26 mouse cellular contexts compared by ENCODE assay signal in genomic region chr4:137454582-137454981, GRCm38 (mm10). TPM values are rescaled to one million over a fixed set of nuclear protein-coding genes. Genes with fewer than 3 reads are reported as not detected.
"Had no signal": no experiment of that assay in that cellular context is flagged by ENCODE, and none has a peak within 500 bp of the region (broad histone marks: within the 10 kb centered on the region; RNA-seq: fewer than 3 reads in every experiment).

No protein-coding gene starts in this region.

- H3K4me2 ChIP-seq: lung, embryonic 14.5 days; midbrain, embryonic 12.5 days; neural tube, embryonic 13.5 days; neural tube, embryonic 15.5 days had no signal

- DNase-seq: lung, adult 18-20 months; lung, embryonic 14.5 days; lung, postnatal 10 days; lung, postnatal 4 days; midbrain, embryonic 14.5 days; retina, postnatal 1 day; right cerebral cortex, adult 18-20 months; right cerebral cortex, postnatal 25 days; right cerebral cortex, postnatal 4 days; spleen, adult 18-20 months; thymus, adult 18-20 months; thymus, postnatal 14 days; thymus, postnatal 36 days had no signal

- H3K4me3 ChIP-seq: midbrain, embryonic 12.5 days; myocyte; neural tube, embryonic 13.5 days; neural tube, embryonic 15.5 days had no signal

- H3K27ac ChIP-seq: liver, embryonic 14.5 days; midbrain, embryonic 12.5 days; neural tube, embryonic 13.5 days; neural tube, embryonic 15.5 days had no signal

- H3K9ac ChIP-seq: liver, embryonic 14.5 days; lung, embryonic 14.5 days; midbrain, embryonic 12.5 days; neural tube, embryonic 13.5 days; neural tube, embryonic 15.5 days had no signal

- H3K36me3 ChIP-seq: midbrain, embryonic 12.5 days; neural tube, embryonic 13.5 days; neural tube, embryonic 15.5 days had no signal

- H3K4me1 ChIP-seq: midbrain, embryonic 12.5 days; neural tube, embryonic 13.5 days; neural tube, embryonic 15.5 days had no signal

- ATAC-seq: midbrain, embryonic 16.5 days had no signal

- H3K9me3 ChIP-seq: midbrain, embryonic 12.5 days; neural tube, embryonic 13.5 days; neural tube, embryonic 15.5 days had no signal

- H3K27me3 ChIP-seq: midbrain, embryonic 12.5 days; neural tube, embryonic 13.5 days; neural tube, embryonic 15.5 days had no signal

RNA-seq across cellular contexts. Expression of gene 1700013G24Rik, which starts 1.5 kb away (rescaled TPM):
- polyA plus RNA-seq: liver, embryonic 14.5 days; liver, embryonic 16.5 days; lung, embryonic 14.5 days; lung, embryonic 16.5 days; midbrain, embryonic 12.5 days; midbrain, embryonic 14.5 days; midbrain, embryonic 16.5 days; neural tube, embryonic 11.5 days; neural tube, embryonic 13.5 days; neural tube, embryonic 15.5 days; small intestine, adult 2 months; stomach, embryonic 14.5 days; stomach, embryonic 16.5 days; thymus, postnatal 0 days had no signal

RNA-seq across cellular contexts. Expression of gene Cela3b, which starts 24.2 kb away (rescaled TPM):
- polyA plus RNA-seq: lung, embryonic 14.5 days; lung, embryonic 16.5 days; midbrain, embryonic 12.5 days; midbrain, embryonic 14.5 days; midbrain, embryonic 16.5 days; neural tube, embryonic 11.5 days; neural tube, embryonic 13.5 days; neural tube, embryonic 15.5 days; stomach, embryonic 14.5 days; thymus, postnatal 0 days had no signal

RNA-seq across cellular contexts. Expression of gene Cela3a, which starts 45.0 kb away (rescaled TPM):
- polyA plus RNA-seq: liver, embryonic 14.5 days; liver, embryonic 16.5 days; lung, embryonic 14.5 days; lung, embryonic 16.5 days; midbrain, embryonic 12.5 days; midbrain, embryonic 14.5 days; midbrain, embryonic 16.5 days; neural tube, embryonic 11.5 days; neural tube, embryonic 13.5 days; neural tube, embryonic 15.5 days; small intestine, adult 2 months; stomach, embryonic 14.5 days; thymus, postnatal 0 days had no signal
